10 mouse cellular contexts compared by ENCODE assay signal in genomic region chr11:69560896-69561854, GRCm38 (mm10). TPM values are rescaled to one million over a fixed set of nuclear protein-coding genes. Genes with fewer than 3 reads are reported as not detected.
DNase-seq lines count a peak whose midpoint lies in the region; ATAC-seq and TF ChIP-seq lines count a peak whose summit lies in the region.
"Had no signal": no experiment of that assay in that cellular context is flagged by ENCODE, and none has a peak within 500 bp of the region (broad histone marks: within the 10 kb centered on the region; RNA-seq: fewer than 3 reads in every experiment).

No protein-coding gene starts in this region.

- no peak overlapping the region for H3K27ac ChIP-seq in heart, postnatal 0 days (ENCODE audit: low read depth)
- peak overlapping the region; percentile 98 for H3K27ac ChIP-seq in hindbrain, embryonic 10.5 days
- peak overlapping the region; percentile 86 for H3K27ac ChIP-seq in midbrain, embryonic 14.5 days (replicated peaks; ENCODE audit: low read depth, low read length)

- peak overlapping the region; percentile 85; the same call in 1 of the 2 replicates for H3K4me2 ChIP-seq in heart, postnatal 0 days (ENCODE audit: low read depth, low read length)
- peak overlapping the region; percentile 66 for H3K4me2 ChIP-seq in midbrain, embryonic 14.5 days (ENCODE audit: low read length)

- ATAC-seq in heart, postnatal 0 days (ENCODE audit: insufficient read depth, low read depth), result no peak
- peak; percentile 63; the same call in 1 of the 2 replicates for ATAC-seq in midbrain, embryonic 14.5 days (ENCODE audit: low FRiP score, low TSS enrichment)
- no peak for ATAC-seq in CD4-positive, CD25-positive, alpha-beta regulatory T cell, adult 4 months
- ATAC-seq in megakaryocyte progenitor cell, adult 5-6 weeks (replicated peaks; ENCODE audit: poor library complexity), result no peak

- no peak for DNase-seq in heart, postnatal 0 days (ENCODE audit: low spot score)
- no peak for DNase-seq in heart, postnatal 25 days (ENCODE audit: low spot score)
- DNase-seq in brain, embryonic 14.5 days (ENCODE audit: low read depth), result peak; percentile 84
- peak; percentile 85 for DNase-seq in hindbrain, embryonic 10.5 days (ENCODE audit: low spot score)
- DNase-seq in midbrain, embryonic 14.5 days, result peak; percentile 83
- no peak for DNase-seq in spleen, postnatal 4 days (ENCODE audit: low spot score in 2 of 2)
- DNase-seq: lung, postnatal 36 days had no signal

- 0 out of 2 replicates have a peak, but pooled peaks cover 12% of the 10 kb centered on the region for H3K4me1 ChIP-seq in heart, postnatal 0 days (ENCODE audit: control insufficient read depth, insufficient read depth)
- H3K4me1 ChIP-seq in hindbrain, embryonic 10.5 days (replicated peaks), result peaks cover 89% of the 10 kb centered on the region
- peaks cover 50% of the 10 kb centered on the region for H3K4me1 ChIP-seq in midbrain, embryonic 14.5 days (ENCODE audit: control insufficient read depth, insufficient read depth, low read length)

- TF ChIP-seq POLR2A in brain, embryonic 14.5 days (IDR thresholded peaks at IDR 0.05; ENCODE audit: borderline replicate concordance, extremely low read depth, insufficient read depth, insufficient read length, poor library complexity, severe bottlenecking), result no peak

- H3K4me3 ChIP-seq in heart, postnatal 0 days (ENCODE audit: low read depth, low read length), result peak overlapping the region; percentile 69; the same call in 1 of the 2 replicates
- peak overlapping the region; percentile 91 for H3K4me3 ChIP-seq in hindbrain, embryonic 10.5 days
- peak overlapping the region; percentile 76 for H3K4me3 ChIP-seq in midbrain, embryonic 14.5 days (replicated peaks; ENCODE audit: low read depth, low read length)

- intact Hi-C loops in heart, postnatal 25 days (cut with DNase I), result no loop called here

- no peak for TF ChIP-seq EP300 in heart, postnatal 0 days (IDR thresholded peaks at IDR 0.05; ENCODE audit: low read depth)

- WGBS in heart, postnatal 0 days, result 38% methylated on average over 16 of the region's 16 CpGs
- 8% methylated on average over 16 of the region's 16 CpGs for WGBS in hindbrain, embryonic 10.5 days
- WGBS in midbrain, embryonic 14.5 days, result 12% methylated on average over 16 of the region's 16 CpGs

- peaks cover 34% of the 10 kb centered on the region; the same call in 1 of the 2 replicates for H3K36me3 ChIP-seq in heart, postnatal 0 days (replicated peaks; ENCODE audit: control insufficient read depth, insufficient read depth, low read length)
- H3K36me3 ChIP-seq in hindbrain, embryonic 10.5 days, result peaks cover 58% of the 10 kb centered on the region
- peaks cover 34% of the 10 kb centered on the region for H3K36me3 ChIP-seq in midbrain, embryonic 14.5 days (ENCODE audit: control insufficient read depth, insufficient read depth, low read length)

- H3K27me3 ChIP-seq in heart, postnatal 0 days (ENCODE audit: control insufficient read depth, insufficient read depth, low read length), result no peaks in the 10 kb centered on the region
- H3K27me3 ChIP-seq in hindbrain, embryonic 10.5 days (ENCODE audit: insufficient read depth, poor library complexity, severe bottlenecking), result peaks cover 12% of the 10 kb centered on the region
- no peaks in the 10 kb centered on the region for H3K27me3 ChIP-seq in midbrain, embryonic 14.5 days (ENCODE audit: control insufficient read depth, insufficient read depth, low read length)
- H3K27me3 ChIP-seq: CH12.LX had no signal

- no peak overlapping the region for H3K9ac ChIP-seq in heart, postnatal 0 days (replicated peaks; ENCODE audit: low read depth, low read length)
- H3K9ac ChIP-seq in midbrain, embryonic 14.5 days (replicated peaks; ENCODE audit: low read length), result peak overlapping the region; percentile 92

- no peak for TF ChIP-seq CTCF in heart, postnatal 0 days (IDR thresholded peaks at IDR 0.05; ENCODE audit: low read depth)
- TF ChIP-seq CTCF in brain, embryonic 14.5 days (IDR thresholded peaks at IDR 0.05; ENCODE audit: borderline replicate concordance, extremely low read depth, insufficient read depth, insufficient read length), result no peak

- H3K9me3 ChIP-seq in heart, postnatal 0 days (replicated peaks; ENCODE audit: control insufficient read depth, low read length), result no peaks in the 10 kb centered on the region
- H3K9me3 ChIP-seq in hindbrain, embryonic 10.5 days, result no peaks in the 10 kb centered on the region
- H3K9me3 ChIP-seq in midbrain, embryonic 14.5 days (ENCODE audit: control insufficient read depth, low read length), result no peaks in the 10 kb centered on the region

RNA-seq across cellular contexts. Expression of gene Efnb3, which starts 1.2 kb away (rescaled TPM):
- 70.1 and 79.5 TPM in 2 replicates for total RNA-seq in heart, postnatal 0 days (2014; rRNA removed; ENCODE audit: low replicate concordance)
- 69.4 and 75.6 TPM in 2 replicates for polyA plus RNA-seq in heart, postnatal 0 days (2015; fragmentation: Nextera tagmentation; extraction: Ambion mirVana)
- 10 to 100 TPM; 64.1 to 71.6 TPM for total RNA-seq in heart, postnatal 25 days (2021)
- 187 and 206 TPM in 2 replicates for polyA plus RNA-seq in brain, embryonic 14.5 days (2012; rRNA removed)
- polyA plus RNA-seq in hindbrain, embryonic 10.5 days (2016; fragmentation: Nextera tagmentation; extraction: Ambion mirVana), result 61.9 and 67.2 TPM in 2 replicates
- 40.7 and 109 TPM in 2 replicates for polyA plus RNA-seq in midbrain, embryonic 14.5 days (2014; fragmentation: Nextera tagmentation; extraction: Ambion mirVana)
- under 1 TPM; 0.27 to 0.37 TPM for polyA plus RNA-seq in CD4-positive, CD25-positive, alpha-beta regulatory T cell, adult 4 months (2017; shearing (Covaris generic))
- 0.15 TPM in 1 of 2 replicates, not detected in the other for total RNA-seq in megakaryocyte progenitor cell, adult 5-6 weeks (2015)
- total RNA-seq in megakaryocyte progenitor cell, adult 5-6 weeks (2017), result 0.24 and 0.33 TPM in 2 replicates

RNA-seq across cellular contexts. Expression of gene Dnah2, which starts 12.3 kb away (rescaled TPM):
- total RNA-seq in heart, postnatal 0 days (2014; rRNA removed; ENCODE audit: low replicate concordance), result not detected in 2 replicates
- polyA plus RNA-seq in heart, postnatal 0 days (2015; fragmentation: Nextera tagmentation; extraction: Ambion mirVana), result 0.03 and 0.30 TPM in 2 replicates
- total RNA-seq in heart, postnatal 25 days (2021), result under 1 TPM; 0.17 to 0.39 TPM
- polyA plus RNA-seq in brain, embryonic 14.5 days (2012; rRNA removed), result 4.7 and 5.2 TPM in 2 replicates
- polyA plus RNA-seq in hindbrain, embryonic 10.5 days (2016; fragmentation: Nextera tagmentation; extraction: Ambion mirVana), result 2.0 and 2.6 TPM in 2 replicates
- polyA plus RNA-seq in midbrain, embryonic 14.5 days (2014; fragmentation: Nextera tagmentation; extraction: Ambion mirVana), result 4.8 and 5.7 TPM in 2 replicates
- under 1 TPM in 1 of 2 experiments, not detected in 1; 0.09 TPM for polyA plus RNA-seq in CD4-positive, CD25-positive, alpha-beta regulatory T cell, adult 4 months (2017; shearing (Covaris generic))
- total RNA-seq in megakaryocyte progenitor cell, adult 5-6 weeks (2015), result 0.07 TPM in 1 of 2 replicates, not detected in the other
- total RNA-seq in megakaryocyte progenitor cell, adult 5-6 weeks (2017), result under 0.01 TPM in 1 of 2 replicates, not detected in the other

RNA-seq across cellular contexts. Expression of gene Wrap53, which starts 18.9 kb away (rescaled TPM):
- 12.4 and 18.7 TPM in 2 replicates for total RNA-seq in heart, postnatal 0 days (2014; rRNA removed; ENCODE audit: low replicate concordance)
- 6.7 and 7.8 TPM in 2 replicates for polyA plus RNA-seq in heart, postnatal 0 days (2015; fragmentation: Nextera tagmentation; extraction: Ambion mirVana)
- total RNA-seq in heart, postnatal 25 days (2021), result 1 to 10 TPM; 4.6 to 6.1 TPM
- polyA plus RNA-seq in brain, embryonic 14.5 days (2012; rRNA removed), result 20.9 and 27.0 TPM in 2 replicates
- 40.6 and 41.4 TPM in 2 replicates for polyA plus RNA-seq in hindbrain, embryonic 10.5 days (2016; fragmentation: Nextera tagmentation; extraction: Ambion mirVana)
- 22.5 and 22.7 TPM in 2 replicates for polyA plus RNA-seq in midbrain, embryonic 14.5 days (2014; fragmentation: Nextera tagmentation; extraction: Ambion mirVana)
- polyA plus RNA-seq in CD4-positive, CD25-positive, alpha-beta regulatory T cell, adult 4 months (2017; shearing (Covaris generic)), result 10 to 100 TPM; 23.0 to 31.9 TPM
- 16.2 and 18.3 TPM in 2 replicates for total RNA-seq in megakaryocyte progenitor cell, adult 5-6 weeks (2015)
- total RNA-seq in megakaryocyte progenitor cell, adult 5-6 weeks (2017), result 6.2 and 6.9 TPM in 2 replicates

RNA-seq across cellular contexts. Expression of gene Trp53, which starts 19.0 kb away (rescaled TPM):
- total RNA-seq in heart, postnatal 0 days (2014; rRNA removed; ENCODE audit: low replicate concordance), result 33.6 and 35.9 TPM in 2 replicates
- 31.5 and 32.6 TPM in 2 replicates for polyA plus RNA-seq in heart, postnatal 0 days (2015; fragmentation: Nextera tagmentation; extraction: Ambion mirVana)
- 10 to 100 TPM; 16.9 to 17.9 TPM for total RNA-seq in heart, postnatal 25 days (2021)
- 93.6 and 131 TPM in 2 replicates for polyA plus RNA-seq in brain, embryonic 14.5 days (2012; rRNA removed)
- polyA plus RNA-seq in hindbrain, embryonic 10.5 days (2016; fragmentation: Nextera tagmentation; extraction: Ambion mirVana), result 166 and 173 TPM in 2 replicates
- polyA plus RNA-seq in midbrain, embryonic 14.5 days (2014; fragmentation: Nextera tagmentation; extraction: Ambion mirVana), result 66.1 and 69.2 TPM in 2 replicates
- 100 to 1,000 TPM; 307 to 416 TPM for polyA plus RNA-seq in CD4-positive, CD25-positive, alpha-beta regulatory T cell, adult 4 months (2017; shearing (Covaris generic))
- total RNA-seq in megakaryocyte progenitor cell, adult 5-6 weeks (2015), result 124 and 173 TPM in 2 replicates
- total RNA-seq in megakaryocyte progenitor cell, adult 5-6 weeks (2017), result 65.1 and 65.6 TPM in 2 replicates

RNA-seq across cellular contexts. Expression of gene Atp1b2, which starts 44.6 kb away (rescaled TPM):
- 23.7 and 24.7 TPM in 2 replicates for total RNA-seq in heart, postnatal 0 days (2014; rRNA removed; ENCODE audit: low replicate concordance)
- polyA plus RNA-seq in heart, postnatal 0 days (2015; fragmentation: Nextera tagmentation; extraction: Ambion mirVana), result 15.1 and 16.8 TPM in 2 replicates
- 10 to 100 TPM; 18.0 to 25.8 TPM for total RNA-seq in heart, postnatal 25 days (2021)
- polyA plus RNA-seq in brain, embryonic 14.5 days (2012; rRNA removed), result 44.3 and 74.7 TPM in 2 replicates
- polyA plus RNA-seq in hindbrain, embryonic 10.5 days (2016; fragmentation: Nextera tagmentation; extraction: Ambion mirVana), result 7.5 and 7.8 TPM in 2 replicates
- polyA plus RNA-seq in midbrain, embryonic 14.5 days (2014; fragmentation: Nextera tagmentation; extraction: Ambion mirVana), result 46.5 and 46.7 TPM in 2 replicates
- not detected for polyA plus RNA-seq in CD4-positive, CD25-positive, alpha-beta regulatory T cell, adult 4 months (2017; shearing (Covaris generic))
- total RNA-seq in megakaryocyte progenitor cell, adult 5-6 weeks (2015), result 19.6 and 44.5 TPM in 2 replicates
- total RNA-seq in megakaryocyte progenitor cell, adult 5-6 weeks (2017), result 2.0 and 4.0 TPM in 2 replicates
- total RNA-seq: CH12.LX had no signal

Comparison
In these comparisons a context has a peak if more than half of its experiments do, and no peak if none do; other contexts are left out.
1. DNase-seq: peak in brain, embryonic 14.5 days (single experiment), hindbrain, embryonic 10.5 days (single experiment) and midbrain, embryonic 14.5 days (single experiment); none in heart, postnatal 0 days (single experiment), heart, postnatal 25 days (single experiment) and spleen, postnatal 4 days (0 of 2).
2. RNA of gene Efnb3, which starts 1.2 kb away (polyA plus RNA-seq): 187 to 206 TPM in brain, embryonic 14.5 days, 69.4 to 75.6 TPM in heart, postnatal 0 days, 61.9 to 67.2 TPM in hindbrain, embryonic 10.5 days and 40.7 to 109 TPM in midbrain, embryonic 14.5 days; 0.27 to 0.37 TPM in CD4-positive, CD25-positive, alpha-beta regulatory T cell, adult 4 months; every median in the first group is over 10 times any median in the second.
3. Peak in every context shown above with its lines, with median percentiles within 50 percentile points of each other: H3K4me3 ChIP-seq.